Mouse (Mus musculus) lung, postnatal 36 days (tissue): ENCODE results near the gene Speer4e.
"Not testable (repeated sequence)": the region's sequence is repeated elsewhere in the genome, so short reads cannot be mapped to it uniquely, and the experiment has no call there.

Source experiments
- DNase-seq: peaks from one replicate; pipeline ENCODE4 v3.0.0; 2022; ENCODE audit warnings: mixed read lengths

Speer4e gene

DNA sequence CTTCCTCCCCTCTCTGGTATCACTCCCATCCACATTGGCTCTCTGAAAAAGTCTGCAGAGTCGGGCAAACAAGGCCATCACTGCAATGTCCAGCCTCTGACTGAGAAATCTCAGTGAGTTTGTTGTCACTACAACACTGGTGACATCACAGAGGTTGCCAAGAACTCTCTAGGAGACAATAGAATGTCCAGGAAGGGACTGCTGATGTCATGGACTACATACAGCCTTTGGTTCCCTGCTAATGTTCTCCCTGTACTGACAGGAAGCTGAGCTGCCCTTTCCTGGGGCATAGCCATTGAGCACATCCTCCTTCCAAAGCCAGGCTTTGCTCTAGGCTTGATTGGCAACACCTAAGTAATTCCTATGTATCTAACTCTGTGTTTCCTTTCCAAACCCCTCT is at the start of gene Speer4e:
Gene Speer4e (minus strand): TSS at position 101 of the 400 bp plus-strand sequence.
- not testable (repeated sequence) for DNase-seq

DNA sequence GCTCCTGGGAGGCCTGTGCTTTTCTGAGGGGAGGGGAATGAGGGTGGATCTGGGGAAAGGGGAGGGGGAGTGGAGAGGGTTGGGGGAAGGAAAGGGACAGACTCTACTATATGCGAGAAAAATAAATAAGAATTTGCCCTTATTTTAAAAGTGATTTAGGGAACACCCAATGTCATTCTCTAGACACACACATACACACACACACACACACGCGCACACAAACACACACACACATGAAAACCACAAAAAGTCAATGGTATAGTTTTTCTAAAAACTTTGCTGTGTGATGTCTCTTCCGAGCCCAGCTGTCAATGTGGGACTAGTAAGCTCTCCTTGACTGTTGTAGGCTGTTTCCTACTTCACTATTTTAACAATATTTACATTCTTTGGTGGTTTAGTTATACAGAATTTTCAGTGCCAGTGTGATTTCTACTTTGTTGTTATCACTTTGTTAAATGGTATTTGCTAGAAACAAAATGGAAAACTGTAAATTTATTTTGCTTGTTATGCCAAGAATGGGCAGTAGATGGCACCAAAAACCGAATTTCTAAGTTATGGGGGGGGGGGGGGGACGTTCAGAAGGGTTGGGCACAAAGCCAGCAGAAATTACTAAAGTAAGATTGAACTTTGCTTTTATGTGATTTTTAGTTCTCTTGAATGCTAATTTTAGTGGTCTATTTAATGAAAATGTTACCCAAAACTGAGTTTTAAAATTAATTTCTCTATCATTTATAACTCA is 48.6 kb upstream of the Speer4e start:
- DNase-seq, result not testable (repeated sequence)

GRCm38 (mm10) chr5:14978835-14979234 is 40.6 kb upstream of the Speer4e start, which contains the start of gene Gm10354:
Gene Gm10354 (minus strand): TSS chr5:14978935.
- DNase-seq, result not testable (repeated sequence)

DNA sequence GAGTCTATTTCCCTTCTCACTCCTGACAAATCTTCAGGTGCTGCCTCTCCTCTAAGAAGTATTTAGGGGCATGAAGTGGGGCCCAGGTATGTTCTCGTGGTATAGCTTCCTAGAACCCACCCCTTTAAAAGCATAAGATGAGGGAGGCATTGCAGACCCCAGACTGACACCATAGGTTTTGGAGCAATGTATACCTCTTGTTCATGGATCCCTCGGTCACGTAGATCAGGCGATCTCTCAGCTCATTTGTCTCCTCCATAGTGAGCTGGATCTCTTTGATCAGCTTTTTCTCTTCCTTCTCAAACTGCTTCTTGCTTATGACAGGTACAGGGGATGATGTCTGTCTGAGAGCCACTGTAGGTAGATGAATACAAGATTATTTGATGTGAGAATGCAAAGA is 39.1 kb upstream of the Speer4e start:
- not testable (repeated sequence) for DNase-seq

GRCm38 (mm10) chr5:14975294-14975693 is 37.1 kb upstream of the Speer4e start:
- not testable (repeated sequence) for DNase-seq

DNA sequence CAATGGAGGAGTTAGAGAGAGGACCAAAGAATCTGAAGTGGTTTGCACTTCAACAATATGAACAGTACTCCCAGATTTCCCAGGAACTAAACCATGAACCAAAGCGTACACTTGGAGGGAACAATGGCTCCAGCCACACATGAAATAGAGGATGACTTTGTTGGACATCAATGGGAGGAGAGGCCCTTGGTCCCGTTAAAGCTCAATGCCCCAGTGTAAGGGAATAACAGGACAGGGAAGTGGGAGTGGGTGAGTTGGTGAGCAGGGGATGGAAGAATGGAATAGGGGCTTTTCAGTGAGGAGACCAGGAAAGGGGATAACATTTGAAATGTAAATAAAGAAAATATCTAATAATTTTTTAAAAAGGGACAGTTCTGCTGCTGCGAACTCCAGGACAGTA is 34.6 kb upstream of the Speer4e start:
- not testable (repeated sequence) for DNase-seq

DNA sequence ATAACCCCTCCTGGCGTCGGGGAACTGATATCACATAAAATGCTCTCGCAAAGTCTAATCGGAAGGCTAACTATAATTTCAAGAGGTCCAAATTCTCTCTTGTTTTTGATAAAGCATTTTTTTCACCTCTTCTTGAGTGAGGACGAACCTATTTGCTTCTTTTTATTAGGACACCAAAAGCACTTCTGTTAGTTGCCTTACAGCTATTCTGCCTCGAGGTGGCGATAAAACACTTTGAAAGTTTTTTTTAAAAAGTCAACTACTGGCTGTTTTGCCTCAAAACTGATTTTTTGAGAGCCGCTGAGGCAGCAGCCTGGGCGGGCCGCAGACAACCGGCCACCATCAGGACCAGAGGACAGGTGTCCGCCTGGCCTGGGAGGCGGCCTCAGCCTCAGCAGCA is 25.6 kb upstream of the Speer4e start:
- not testable (repeated sequence) for DNase-seq

DNA sequence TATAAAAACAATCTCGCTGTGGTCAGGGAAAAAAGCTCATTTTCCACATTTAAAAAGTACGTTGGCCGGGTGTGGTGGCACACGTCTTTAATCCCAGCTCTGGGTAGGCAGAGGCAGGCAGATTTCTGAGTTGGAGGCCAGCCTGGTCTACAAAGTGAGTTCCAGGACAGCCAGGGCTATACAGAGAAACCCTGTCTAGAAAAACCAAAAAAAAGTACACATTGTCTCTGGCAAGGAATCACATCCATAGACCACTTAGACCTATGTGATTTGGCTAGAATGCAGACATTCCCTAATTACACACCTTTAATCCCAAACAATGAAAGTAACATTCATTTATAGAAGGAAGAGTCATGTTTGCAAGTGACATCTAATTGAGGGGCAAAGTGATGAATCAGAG is 23.3 kb upstream of the Speer4e start:
- DNase-seq, result not testable (repeated sequence)

GRCm38 (mm10) chr5:14955928-14956706 is 17.9 kb upstream of the Speer4e start:
- DNase-seq, result not testable (repeated sequence)

DNA sequence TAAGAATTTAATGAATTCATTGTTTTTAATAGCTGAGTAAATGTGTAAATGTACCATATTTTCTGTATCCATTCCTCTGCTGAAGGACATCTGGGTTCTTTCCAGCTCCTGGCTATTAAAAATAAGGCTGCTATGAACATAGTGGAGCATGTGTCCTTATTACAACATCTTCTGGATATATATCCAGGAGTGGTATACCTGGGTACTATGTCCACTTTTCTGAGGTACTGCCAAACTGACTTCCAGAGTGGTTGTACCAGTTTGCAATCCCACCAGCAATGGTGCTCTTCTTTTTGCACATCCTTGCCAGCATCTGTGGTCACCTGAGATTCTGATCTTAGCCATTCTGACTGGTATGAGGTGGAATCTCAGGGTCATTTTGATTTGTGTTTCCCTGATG is 15.4 kb upstream of the Speer4e start:
- DNase-seq, result not testable (repeated sequence)

DNA sequence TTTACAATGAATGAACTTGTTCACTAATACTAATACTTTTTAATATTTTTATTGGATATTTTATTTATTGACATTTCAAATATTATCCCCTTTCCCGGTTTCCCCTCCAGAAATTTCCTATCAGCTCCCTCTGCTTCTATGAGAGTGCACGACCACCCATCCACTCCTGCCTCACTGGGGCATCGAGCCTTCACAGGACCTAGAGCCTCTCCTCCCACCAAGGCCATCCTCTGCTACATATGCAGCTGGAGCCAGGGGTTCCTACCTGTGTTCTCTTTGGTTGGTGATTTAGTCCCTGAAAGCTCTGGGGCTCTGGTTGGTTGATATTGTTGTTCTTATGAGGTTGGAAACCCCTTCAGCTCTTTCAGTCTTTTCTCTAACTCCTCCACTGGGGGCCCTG is 14.5 kb upstream of the Speer4e start:
- DNase-seq, result not testable (repeated sequence)

GRCm38 (mm10) chr5:14951822-14952221 is 13.6 kb upstream of the Speer4e start:
- not testable (repeated sequence) for DNase-seq

DNA sequence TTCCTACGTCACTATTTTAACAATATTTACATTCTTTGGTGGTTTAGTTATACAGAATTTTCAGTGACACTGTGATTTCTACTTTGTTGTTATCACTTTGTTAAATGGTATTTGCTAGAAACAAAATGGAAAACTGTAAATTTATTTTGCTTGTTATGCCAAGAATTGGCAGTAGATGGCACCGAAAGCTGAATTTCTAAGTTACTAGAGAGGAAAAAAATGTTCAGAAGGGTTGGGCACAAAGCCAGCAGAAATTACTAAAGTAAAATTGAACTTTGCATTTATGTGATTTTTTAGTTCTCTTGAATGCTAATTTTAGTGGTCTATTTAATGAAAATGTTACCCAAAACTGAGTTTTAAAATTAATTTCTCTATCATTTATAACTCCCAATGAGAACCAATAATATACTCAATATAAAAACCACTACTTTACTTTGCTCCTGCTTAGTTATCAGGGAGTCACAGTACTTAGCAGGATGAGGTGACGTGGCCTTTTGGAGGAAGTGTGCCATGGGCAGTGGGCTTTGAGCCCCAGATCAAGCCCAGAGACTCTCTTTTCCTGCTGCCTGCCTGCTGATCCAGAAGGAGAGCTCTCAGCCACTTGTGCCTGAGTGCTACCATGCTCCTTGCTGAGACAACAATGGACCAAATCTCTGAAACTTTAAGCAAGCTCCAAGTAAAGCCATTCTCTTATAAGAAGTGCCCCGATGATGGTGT is 9.4 kb upstream of the Speer4e start:
- DNase-seq, result not testable (repeated sequence)

- DNase-seq, result not testable (repeated sequence)
Measured at GRCm38 (mm10) chr5:14945524-14945923, 7.3 kb upstream of the Speer4e start.

GRCm38 (mm10) chr5:14941043-14941442 is 2.8 kb upstream of the Speer4e start:
- DNase-seq, result not testable (repeated sequence)

DNA sequence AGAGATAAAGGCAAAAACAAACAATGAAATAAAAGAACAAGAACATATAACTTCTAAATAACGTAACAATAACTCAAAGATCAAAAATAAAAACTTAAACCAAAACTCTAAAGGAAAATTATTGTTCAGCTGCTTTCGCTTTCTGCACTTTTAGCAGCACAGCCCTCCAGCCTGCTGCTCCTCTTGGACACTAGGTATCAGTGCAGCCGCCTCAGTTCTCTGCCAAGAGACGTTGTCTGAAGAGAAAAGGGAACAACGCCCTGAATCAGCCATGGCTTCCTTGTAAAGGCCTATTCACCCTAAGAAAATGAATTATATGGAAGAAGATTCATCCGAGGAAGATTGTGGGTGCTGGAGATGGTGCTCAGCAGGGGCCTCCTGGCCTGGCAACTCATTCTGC is 4.5 kb downstream of the Speer4e start:
- not testable (repeated sequence) for DNase-seq

- DNase-seq, result not testable (repeated sequence)
Measured at GRCm38 (mm10) chr5:14927047-14927446, 11.2 kb downstream of the Speer4e start.

GRCm38 (mm10) chr5:14914799-14915198 is 23.4 kb downstream of the Speer4e start, which contains the start of gene Gm9758:
Gene Gm9758 (minus strand): TSS chr5:14914899.
- DNase-seq, result not testable (repeated sequence)

DNA sequence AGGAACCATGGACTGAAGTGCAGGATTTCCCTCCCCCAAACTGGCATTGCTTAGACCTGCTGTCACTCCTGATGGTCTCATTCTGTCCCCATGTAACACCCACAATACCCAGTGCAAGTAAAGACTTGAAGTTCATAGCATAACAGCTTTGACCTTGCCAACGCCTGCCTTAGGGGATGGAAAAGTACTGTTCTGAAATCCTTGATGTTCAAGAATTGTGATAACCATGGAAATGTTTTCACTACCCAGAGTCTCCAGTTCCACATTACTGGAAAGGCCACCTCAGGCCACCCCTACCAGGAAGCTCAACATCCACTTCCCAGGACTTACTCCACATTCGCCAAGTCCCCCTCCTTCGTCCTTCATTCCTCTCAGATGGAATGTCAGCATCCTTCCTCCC is 23.9 kb downstream of the Speer4e start:
- DNase-seq, result not testable (repeated sequence)

DNA sequence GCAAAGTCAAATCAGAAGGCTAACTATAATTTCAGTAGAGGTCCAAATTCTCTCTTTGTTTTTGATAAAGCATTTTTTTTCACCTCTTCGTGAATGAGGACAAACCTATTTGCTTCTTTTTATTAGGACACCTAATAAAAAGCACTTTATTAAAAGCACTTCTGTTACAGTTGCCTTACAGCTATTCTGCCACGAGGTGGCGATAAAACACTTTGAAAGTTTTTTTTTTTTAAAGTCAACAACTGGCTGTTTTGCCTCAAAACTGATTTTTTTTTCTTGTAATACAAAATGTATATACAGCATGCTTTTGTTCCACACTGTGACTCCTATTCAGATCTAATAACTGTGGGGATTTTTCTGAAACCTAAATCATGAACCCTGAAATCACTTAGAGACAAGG is 34.7 kb downstream of the Speer4e start:
- DNase-seq, result not testable (repeated sequence)

- DNase-seq, result no peak
Measured at GRCm38 (mm10) chr5:14892242-14892641, 46.0 kb downstream of the Speer4e start.

DNA sequence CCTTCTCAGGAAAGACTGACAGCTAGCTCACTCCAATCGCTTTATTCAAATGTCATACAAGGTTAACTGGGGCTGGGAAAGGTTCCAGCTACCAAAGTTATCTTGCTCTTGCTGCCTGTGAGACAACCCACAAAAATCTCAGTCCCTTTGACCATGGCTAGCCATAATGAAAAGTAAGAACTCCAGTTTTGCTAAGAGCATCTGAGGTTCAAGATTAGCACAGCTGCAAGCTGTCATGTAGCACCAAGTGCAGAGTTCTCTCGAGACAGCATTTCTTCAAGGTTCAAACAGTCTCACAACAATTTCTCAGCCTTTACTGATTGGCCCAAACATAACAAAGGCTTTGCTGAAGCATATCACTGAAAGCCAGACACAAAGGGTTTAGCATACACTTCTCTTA is 52.9 kb downstream of the Speer4e start:
- DNase-seq, result peak; percentile 26
